Mouse (Mus musculus) heart, adult 2 months (tissue): ENCODE data around the gene Asic5.

ENCODE experiments used
- CTCF ChIP-seq: fragments of 200-600 bp; IDR thresholded peaks from 2 replicates; pipeline ENCODE4 v1.8.1; 2022; ENCODE audit warnings: antibody characterized with exemption, mild to moderate bottlenecking, moderate library complexity
- EP300 ChIP-seq: fragments of 200-500 bp; IDR thresholded peaks from 2 replicates; pipeline ENCODE4 v1.6.1; 2011; ENCODE audit warnings: low read depth, low read length, control low read depth; ENCODE audit not compliant: insufficient read depth

GRCm38 (mm10) chr3:81990531-81990930 is 8.4 kb downstream of the Asic5 start:
- TF ChIP-seq EP300 (no peak), CTCF (no peak)
